Mouse (Mus musculus): ENCODE measurements around the gene Camsap1.

DNA sequence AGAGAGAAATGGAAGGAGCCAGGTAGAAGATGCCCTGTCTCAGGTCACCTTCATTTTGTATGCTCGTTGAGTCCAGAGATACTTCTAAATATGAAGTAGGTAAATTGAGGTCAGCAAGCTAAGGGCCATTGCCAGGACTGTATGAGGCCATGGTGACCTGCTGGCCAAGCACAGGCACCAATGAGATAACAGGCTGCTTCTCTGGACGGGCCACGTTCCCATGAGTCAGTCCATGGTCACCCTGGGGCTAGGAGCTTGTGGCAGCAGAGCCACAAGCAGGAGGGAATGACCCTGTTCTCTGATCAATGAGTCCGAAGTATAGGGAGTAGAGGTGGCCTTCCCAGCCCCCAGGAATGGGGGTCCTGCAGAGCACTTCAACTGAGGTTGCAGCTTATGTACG lies 68.3 kb downstream of the Camsap1 start:
- TF ChIP-seq NRF1 (IDR thresholded peaks at IDR 0.05; ENCODE audit: low read depth, low read length), result no peak
- no peak for TF ChIP-seq EP300 (IDR thresholded peaks at IDR 0.05; ENCODE audit: low read length)
- no peak for TF ChIP-seq CHD2 (IDR thresholded peaks at IDR 0.05; ENCODE audit: low read length)
- no peak for TF ChIP-seq MEF2A (IDR thresholded peaks at IDR 0.05; ENCODE audit: borderline replicate concordance, low read depth, low read length)
- TF ChIP-seq POLR2A (IDR thresholded peaks at IDR 0.05; ENCODE audit: low read depth, low read length), result no peak
- no peak for TF ChIP-seq CHD1 (IDR thresholded peaks at IDR 0.05; ENCODE audit: low read depth, low read length)
- no peak for TF ChIP-seq CTCF (conservative IDR thresholded peaks at IDR 0.05 in 1 of 2, IDR thresholded peaks at IDR 0.05 in 1 of 2; ENCODE audit: low read depth in 2 of 2, low read length in 2 of 2)

Measured in CH12.LX (cell line).